ENCODE assay signal across 20 mouse cellular contexts in the genomic region with DNA sequence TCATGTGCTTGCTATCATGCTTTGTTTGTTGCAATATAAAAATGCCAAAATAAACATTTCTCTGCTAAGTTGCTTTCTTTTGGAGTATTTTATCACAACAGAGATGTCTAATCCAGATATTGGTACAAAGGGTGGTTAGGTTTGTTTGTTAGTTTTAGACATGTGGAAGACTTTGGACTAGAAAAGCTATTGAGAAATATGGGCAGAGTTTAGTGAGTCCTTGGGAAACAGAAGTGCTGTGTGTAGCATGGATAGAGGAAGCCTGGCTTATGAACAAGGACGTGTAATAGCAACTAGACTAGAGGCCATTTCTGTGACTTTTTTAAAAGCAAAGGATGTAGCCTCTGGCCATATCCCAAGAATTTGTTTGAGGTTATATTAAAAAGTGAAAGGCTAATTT.
DNase-seq lines count a peak whose midpoint lies in the region; ATAC-seq and TF ChIP-seq lines count a peak whose summit lies in the region.
"Had no signal": no experiment of that assay in that cellular context is flagged by ENCODE, and none has a peak within 500 bp of the region (broad histone marks: within the 10 kb centered on the region; RNA-seq: fewer than 3 reads in every experiment).

No protein-coding gene starts in this region.

- TF ChIP-seq CTCF in kidney, adult 2 months (conservative IDR thresholded peaks at IDR 0.05; ENCODE audit: insufficient read depth, insufficient read length, low read depth, low read length): no peak

- H3K27ac ChIP-seq in kidney, adult 2 months (ENCODE audit: insufficient read depth, low read depth, low read length): no peak overlapping the region
- no peak overlapping the region for H3K27ac ChIP-seq in kidney, embryonic 15.5 days
- no peak overlapping the region for H3K27ac ChIP-seq in liver, embryonic 16.5 days (ENCODE audit: low read length)
- H3K27ac ChIP-seq in liver, embryonic 11.5 days (ENCODE audit: low read depth, low read length): no peak overlapping the region
- H3K27ac ChIP-seq: embryonic facial prominence, embryonic 10.5 days; embryonic facial prominence, embryonic 12.5 days; forebrain, embryonic 13.5 days; forebrain, embryonic 15.5 days had no signal

- no peak for ATAC-seq in kidney, embryonic 15.5 days (replicated peaks; ENCODE audit: low FRiP score)
- ATAC-seq in liver, embryonic 16.5 days (ENCODE audit: low read depth): peak; percentile 45; the same call in 1 of the 2 replicates
- no peak for ATAC-seq in liver, embryonic 11.5 days (replicated peaks; ENCODE audit: low FRiP score)
- ATAC-seq: forebrain, embryonic 13.5 days; forebrain, embryonic 15.5 days had no signal

- H3K27me3 ChIP-seq in kidney, adult 2 months (replicated peaks; ENCODE audit: control insufficient read depth, insufficient read depth, low read length): no peaks in the 10 kb centered on the region
- H3K27me3 ChIP-seq in kidney, embryonic 15.5 days: no peaks in the 10 kb centered on the region
- H3K27me3 ChIP-seq in liver, embryonic 16.5 days (ENCODE audit: control insufficient read depth, insufficient read depth, low read depth, low read length): no peaks in the 10 kb centered on the region
- H3K27me3 ChIP-seq in liver, embryonic 11.5 days (replicated peaks; ENCODE audit: control insufficient read depth, insufficient read depth, low read length): no peaks in the 10 kb centered on the region
- H3K27me3 ChIP-seq: embryonic facial prominence, embryonic 12.5 days; forebrain, embryonic 13.5 days; forebrain, embryonic 15.5 days had no signal

- no peak overlapping the region for H3K4me3 ChIP-seq in kidney, adult 2 months (ENCODE audit: insufficient read depth, low read depth, low read length)
- no peak overlapping the region for H3K4me3 ChIP-seq in kidney, embryonic 15.5 days (replicated peaks)
- no peak overlapping the region for H3K4me3 ChIP-seq in liver, embryonic 16.5 days (ENCODE audit: low read depth, low read length)
- no peak overlapping the region for H3K4me3 ChIP-seq in liver, embryonic 11.5 days (ENCODE audit: low read depth, low read length)
- H3K4me3 ChIP-seq: embryonic facial prominence, embryonic 10.5 days; embryonic facial prominence, embryonic 12.5 days; forebrain, embryonic 13.5 days; forebrain, embryonic 15.5 days had no signal

- peak; percentile 10 for DNase-seq in kidney, adult 2 months
- no peak for DNase-seq in kidney, postnatal 4 days
- peak; percentile 9 for DNase-seq in kidney, postnatal 14 days
- no peak for DNase-seq in liver, embryonic 11.5 days (ENCODE audit: low spot score)
- DNase-seq in 3T3-L1 (ENCODE audit: low read depth, low spot score): peak; percentile 33
- DNase-seq in spleen, postnatal 36 days (ENCODE audit: low spot score in 2 of 2): no peak
- DNase-seq: adrenal gland, adult 8-10 months; adrenal gland, postnatal 14 days; adrenal gland, postnatal 36 days; cerebellum, adult 11-12 months; cerebellum, adult 2 months; cerebellum, adult 9-10 months; cerebellum, postnatal 10 days; cerebellum, postnatal 25 days had no signal

- H3K9me3 ChIP-seq in kidney, embryonic 15.5 days (replicated peaks): no peaks in the 10 kb centered on the region
- H3K9me3 ChIP-seq in liver, embryonic 16.5 days (replicated peaks; ENCODE audit: control insufficient read depth, low read length): no peaks in the 10 kb centered on the region
- H3K9me3 ChIP-seq in liver, embryonic 11.5 days (ENCODE audit: control insufficient read depth, low read length): no peaks in the 10 kb centered on the region
- H3K9me3 ChIP-seq: embryonic facial prominence, embryonic 10.5 days; embryonic facial prominence, embryonic 12.5 days; forebrain, embryonic 13.5 days; forebrain, embryonic 15.5 days had no signal

- no peak overlapping the region for H3K9ac ChIP-seq in kidney, embryonic 15.5 days
- H3K9ac ChIP-seq in liver, embryonic 16.5 days (ENCODE audit: low read depth, low read length): no peak overlapping the region
- H3K9ac ChIP-seq in liver, embryonic 11.5 days (ENCODE audit: low read depth, low read length): no peak overlapping the region
- H3K9ac ChIP-seq: embryonic facial prominence, embryonic 12.5 days; forebrain, embryonic 13.5 days; forebrain, embryonic 15.5 days had no signal

- WGBS in kidney, adult 2 months: 69% methylated on average over 1 of the region's 1 CpGs
- 54% methylated on average over 1 of the region's 1 CpGs for WGBS in kidney, embryonic 15.5 days
- 39% methylated on average over 1 of the region's 1 CpGs for WGBS in liver, embryonic 16.5 days (ENCODE audit: insufficient replicate concordance)
- WGBS in liver, embryonic 11.5 days: 75% methylated on average over 1 of the region's 1 CpGs

- no peaks in the 10 kb centered on the region for H3K36me3 ChIP-seq in kidney, adult 2 months (ENCODE audit: control insufficient read depth, insufficient read depth, low read length)
- H3K36me3 ChIP-seq in kidney, embryonic 15.5 days: no peaks in the 10 kb centered on the region
- H3K36me3 ChIP-seq in liver, embryonic 16.5 days (ENCODE audit: control insufficient read depth, insufficient read depth): no peaks in the 10 kb centered on the region
- no peaks in the 10 kb centered on the region for H3K36me3 ChIP-seq in liver, embryonic 11.5 days (ENCODE audit: control insufficient read depth, insufficient read depth, low read length)
- H3K36me3 ChIP-seq: embryonic facial prominence, embryonic 10.5 days; embryonic facial prominence, embryonic 12.5 days; forebrain, embryonic 15.5 days had no signal

- H3K4me1 ChIP-seq in kidney, adult 2 months (ENCODE audit: control insufficient read depth, insufficient read depth, low read length): no peaks in the 10 kb centered on the region
- no peaks in the 10 kb centered on the region for H3K4me1 ChIP-seq in kidney, embryonic 15.5 days
- H3K4me1 ChIP-seq in liver, embryonic 16.5 days (ENCODE audit: control insufficient read depth, low read depth, low read length): no peaks in the 10 kb centered on the region
- no peaks in the 10 kb centered on the region for H3K4me1 ChIP-seq in liver, embryonic 11.5 days (replicated peaks; ENCODE audit: control insufficient read depth, insufficient read depth, low read length)
- H3K4me1 ChIP-seq: embryonic facial prominence, embryonic 10.5 days; embryonic facial prominence, embryonic 12.5 days; forebrain, embryonic 13.5 days; forebrain, embryonic 15.5 days had no signal

- TF ChIP-seq POLR2A in kidney, adult 2 months (IDR thresholded peaks at IDR 0.05; ENCODE audit: low read depth, low read length): no peak

- no peak overlapping the region for H3K4me2 ChIP-seq in kidney, embryonic 15.5 days
- no peak overlapping the region for H3K4me2 ChIP-seq in liver, embryonic 16.5 days (ENCODE audit: low read depth, low read length)
- no peak overlapping the region for H3K4me2 ChIP-seq in liver, embryonic 11.5 days
- H3K4me2 ChIP-seq: embryonic facial prominence, embryonic 12.5 days; forebrain, embryonic 13.5 days; forebrain, embryonic 15.5 days had no signal

Comparison
In these comparisons a context has a peak if more than half of its experiments do, and no peak if none do; other contexts are left out.
1. DNase-seq: peak in kidney, adult 2 months (single experiment), kidney, postnatal 14 days (single experiment) and 3T3-L1 (single experiment); none in kidney, postnatal 4 days (0 of 2), liver, embryonic 11.5 days (single experiment) and spleen, postnatal 36 days (0 of 2).